Mouse (Mus musculus) MEL (cell line): ENCODE results near the gene 5730409E04Rik. TPM values are rescaled to one million over a fixed set of nuclear protein-coding genes. Genes with fewer than 3 reads are reported as not detected.

Source experiments
- DNase-seq: peaks from one replicate; pipeline ENCODE4 v3.0.0; 2011; ENCODE audit warnings: low read depth, low spot score
- H3K27ac ChIP-seq: 2 replicates; pipeline ENCODE4 v1.5.1; 2012; ENCODE audit warnings: low read depth, mild to moderate bottlenecking, control low read depth, low read length, moderate library complexity; ENCODE audit not compliant: control insufficient read depth
- H3K27me3 ChIP-seq, 2 experiments: fragments of 150-350 bp in 1 of 2; sonication (generic) in 1 of 2; 2 replicates each; pipeline ENCODE4 v1.6.1; 2012; ENCODE audit warnings: low read length in 2 of 2, mild to moderate bottlenecking in 2 of 2, improper control_type of control experiment in 1 of 2, moderate library complexity in 1 of 2; ENCODE audit not compliant: insufficient read depth in 2 of 2, control insufficient read depth in 1 of 2
- H3K36me3 ChIP-seq, 2 experiments: 2 replicates each; pipeline ENCODE4 v1.6.1; 2012 to 2014; ENCODE audit warnings: low read length in 2 of 2, improper control_type of control experiment in 1 of 2, inconsistent platforms in 1 of 2, mild to moderate bottlenecking in 1 of 2; ENCODE audit not compliant: insufficient read depth in 2 of 2, control insufficient read depth in 1 of 2
- H3K4me1 ChIP-seq, 2 experiments: fragments of 150-350 bp in 1 of 2; sonication (generic) in 1 of 2; 2 replicates each; pipeline ENCODE4 v1.6.1; 2012; ENCODE audit warnings: low read length in 2 of 2, improper control_type of control experiment in 1 of 2, mild to moderate bottlenecking in 1 of 2; ENCODE audit not compliant: insufficient read depth in 2 of 2, control insufficient read depth in 1 of 2
- H3K4me3 ChIP-seq, 2 experiments: fragments of 150-350 bp in 1 of 2; sonication (generic) in 1 of 2; 2 replicates each; pipeline ENCODE4 v1.5.1; 2012; ENCODE audit warnings: low read depth in 2 of 2, low read length in 2 of 2, mild to moderate bottlenecking in 2 of 2, moderate library complexity in 2 of 2, control low read depth in 1 of 2, improper control_type of control experiment in 1 of 2; ENCODE audit not compliant: control insufficient read depth in 1 of 2, insufficient read depth in 1 of 2
- H3K79me2 ChIP-seq: 2 replicates; pipeline ENCODE4 v1.6.1; 2012; ENCODE audit warnings: mild to moderate bottlenecking, low read length, moderate library complexity; ENCODE audit not compliant: control insufficient read depth, poor library complexity, insufficient read depth
- H3K9ac ChIP-seq: 2 replicates; pipeline ENCODE4 v1.6.1; 2012; ENCODE audit warnings: low read depth, mild to moderate bottlenecking, control low read depth, low read length, moderate library complexity; ENCODE audit not compliant: control insufficient read depth, poor library complexity, severe bottlenecking
- H3K9me3 ChIP-seq: fragments of 150-350 bp; sonication (generic); replicated peaks from 2 replicates; pipeline ENCODE4 v1.6.1; 2012; ENCODE audit warnings: mild to moderate bottlenecking, low read length, improper control_type of control experiment, moderate library complexity; ENCODE audit not compliant: insufficient read depth
- BHLHE40 ChIP-seq: IDR thresholded peaks from 2 replicates; pipeline ENCODE4 v1.6.1; 2012; ENCODE audit warnings: low read depth, mild to moderate bottlenecking, inconsistent platforms, low read length, improper control_type of control experiment, borderline replicate concordance
- CHD1 ChIP-seq: IDR thresholded peaks from 2 replicates; pipeline ENCODE4 v1.6.1; 2012; ENCODE audit warnings: low read depth, mild to moderate bottlenecking, inconsistent platforms, low read length, improper control_type of control experiment
- ELF1 ChIP-seq: IDR thresholded peaks from 2 replicates; pipeline ENCODE4 v1.6.1; 2014; ENCODE audit warnings: low read depth, mild to moderate bottlenecking, inconsistent platforms, low read length, improper control_type of control experiment, moderate library complexity
- ETS1 ChIP-seq: IDR thresholded peaks from 2 replicates; pipeline ENCODE4 v1.6.1; 2012; ENCODE audit warnings: low read depth, mild to moderate bottlenecking, inconsistent platforms, low read length, improper control_type of control experiment, moderate library complexity
- GABPA ChIP-seq: IDR thresholded peaks from 2 replicates; pipeline ENCODE4 v1.6.1; 2012; ENCODE audit warnings: low read depth, mild to moderate bottlenecking, inconsistent platforms, low read length, improper control_type of control experiment, moderate library complexity
- GATA1 ChIP-seq: IDR thresholded peaks from 2 replicates; pipeline ENCODE4 v1.6.1; 2011; ENCODE audit warnings: low read depth, low read length, improper control_type of control experiment
- JUND ChIP-seq: IDR thresholded peaks from 2 replicates; pipeline ENCODE4 v1.6.1; 2011; ENCODE audit warnings: low read depth, mild to moderate bottlenecking, improper control_type of control experiment, low read length
- MAX ChIP-seq: IDR thresholded peaks from 2 replicates; pipeline ENCODE4 v1.6.1; 2011; ENCODE audit warnings: low read length, improper control_type of control experiment
- MAZ ChIP-seq: IDR thresholded peaks from 2 replicates; pipeline ENCODE4 v1.6.1; 2012; ENCODE audit warnings: low read depth, mild to moderate bottlenecking, inconsistent platforms, low read length, improper control_type of control experiment
- MEF2A ChIP-seq: IDR thresholded peaks from 2 replicates; pipeline ENCODE4 v1.6.1; 2014; ENCODE audit warnings: low read depth, mild to moderate bottlenecking, inconsistent platforms, low read length, improper control_type of control experiment; ENCODE audit not compliant: poor library complexity, insufficient replicate concordance, severe bottlenecking; ENCODE audit errors: extremely low read depth
- MYB ChIP-seq: IDR thresholded peaks from 2 replicates; pipeline ENCODE4 v1.6.1; 2011; ENCODE audit warnings: mild to moderate bottlenecking, low read depth, low read length, improper control_type of control experiment
- MYC ChIP-seq: IDR thresholded peaks from 2 replicates; pipeline ENCODE4 v1.6.1; 2011; ENCODE audit warnings: low read depth, mild to moderate bottlenecking, low read length, improper control_type of control experiment, moderate library complexity
- NELFE ChIP-seq: IDR thresholded peaks from 2 replicates; pipeline ENCODE4 v1.6.1; 2011; ENCODE audit warnings: low read depth, low read length, improper control_type of control experiment
- NRF1 ChIP-seq: IDR thresholded peaks from 2 replicates; pipeline ENCODE4 v1.6.1; 2014; ENCODE audit warnings: low read depth, mild to moderate bottlenecking, inconsistent platforms, low read length, improper control_type of control experiment, moderate library complexity; ENCODE audit not compliant: poor library complexity, insufficient read depth, severe bottlenecking
- RCOR1 ChIP-seq: IDR thresholded peaks from 2 replicates; pipeline ENCODE4 v1.6.1; 2012; ENCODE audit warnings: low read depth, mild to moderate bottlenecking, inconsistent platforms, low read length, improper control_type of control experiment
- SMC3 ChIP-seq: IDR thresholded peaks from 2 replicates; pipeline ENCODE4 v1.6.1; 2011; ENCODE audit warnings: low read depth, low read length, improper control_type of control experiment
- TCF12 ChIP-seq: IDR thresholded peaks from 2 replicates; pipeline ENCODE4 v1.6.1; 2014; ENCODE audit warnings: low read depth, mild to moderate bottlenecking, inconsistent platforms, low read length, improper control_type of control experiment, moderate library complexity
- UBTF ChIP-seq: IDR thresholded peaks from 2 replicates; pipeline ENCODE4 v1.6.1; 2012; ENCODE audit warnings: low read depth, mild to moderate bottlenecking, inconsistent platforms, low read length, improper control_type of control experiment, moderate library complexity, borderline replicate concordance; ENCODE audit not compliant: insufficient read depth
- USF2 ChIP-seq, 2 experiments: IDR thresholded peaks; 2 replicates each; pipeline ENCODE4 v1.6.1; 2011 to 2012; ENCODE audit warnings: improper control_type of control experiment in 2 of 2, low read length in 2 of 2, borderline replicate concordance in 1 of 2, inconsistent platforms in 1 of 2, low read depth in 1 of 2, mild to moderate bottlenecking in 1 of 2; ENCODE audit not compliant: insufficient read depth in 1 of 2
- ZC3H11A ChIP-seq: IDR thresholded peaks from 2 replicates; pipeline ENCODE4 v1.6.1; 2012; ENCODE audit warnings: low read depth, mild to moderate bottlenecking, inconsistent platforms, low read length, improper control_type of control experiment
- ZMIZ1 ChIP-seq: IDR thresholded peaks from 2 replicates; pipeline ENCODE4 v1.6.1; 2012; ENCODE audit warnings: low read depth, mild to moderate bottlenecking, inconsistent platforms, low read length, improper control_type of control experiment, moderate library complexity
- polyA plus RNA-seq, 2 experiments: library from polyadenylated mRNA; stranded (reverse) in 1 of 2; unstranded in 1 of 2; fragments of >175 nt in 1 of 2; fragments of >200 nt in 1 of 2; gene quantifications; 2 replicates each; pipeline versions ENCODE4 v1.2.1 to v1.2.4; 2012; ENCODE audit warnings: low replicate concordance in 2 of 2, low read depth in 1 of 2; ENCODE audit not compliant: insufficient read length in 2 of 2, insufficient read depth in 1 of 2, missing spikeins in 1 of 2
- total RNA-seq: library from RNA; depleted of rRNA; stranded (reverse); fragments of 300-350 nt; gene quantifications from 2 replicates; pipeline ENCODE4 v1.2.3, GENCODE M21; 2012

Gene 5730409E04Rik
- total and polyA plus RNA-seq, 3 experiments = not detected

- TF ChIP-seq BHLHE40 = no peak
- peak; percentile 52; the same call in 1 of the 2 replicates for TF ChIP-seq ETS1
- TF ChIP-seq NELFE = no peak
- no peak for TF ChIP-seq MAX
- no peak for TF ChIP-seq MYB
- peak; percentile 72 for TF ChIP-seq GATA1
- TF ChIP-seq MEF2A = no peak
- no peak for TF ChIP-seq TCF12
- TF ChIP-seq ZC3H11A = no peak
- peak; percentile 19; the same call in 1 of the 2 replicates for TF ChIP-seq RCOR1
- TF ChIP-seq ZMIZ1 = no peak
- no peak for TF ChIP-seq USF2 (IDR thresholded peaks at IDR 0.05; ENCODE audit: borderline replicate concordance in 1 of 2, insufficient read depth in 1 of 2, low read depth in 1 of 2, low read length in 2 of 2)
- no peak for TF ChIP-seq SMC3
- no peak for TF ChIP-seq JUND
Observed at GRCm38 (mm10) chr4:126563798-126564197, 45.8 kb upstream of the 5730409E04Rik start (continued).

- H3K79me2 ChIP-seq = peaks cover 6% of the 10 kb centered on the region
- H3K9ac ChIP-seq = no peak overlapping the region
- peaks cover 25 to 26% of the 10 kb centered on the region in 2 experiments for H3K36me3 ChIP-seq
- no peak overlapping the region for H3K27ac ChIP-seq
- no peaks in the 10 kb centered on the region for H3K9me3 ChIP-seq
- peaks cover 10 to 16% of the 10 kb centered on the region in 2 experiments for H3K4me1 ChIP-seq
- no peak for TF ChIP-seq MAZ
- TF ChIP-seq CHD1 = no peak
- no peak for TF ChIP-seq ELF1
- TF ChIP-seq UBTF = no peak
- TF ChIP-seq ETS1 = no peak
- no peak for TF ChIP-seq NRF1
- TF ChIP-seq MYC = no peak
- TF ChIP-seq GABPA = no peak
- no peaks in the 10 kb centered on the region for H3K27me3 ChIP-seq
- H3K4me3 ChIP-seq = no peak overlapping the region
- DNase-seq = no peak
Observed at GRCm38 (mm10) chr4:126567243-126567642, 42.4 kb upstream of the 5730409E04Rik start.
